Mouse (Mus musculus) MEL (cell line): ENCODE measurements around the gene St6galnac3. TPM values are rescaled to one million over a fixed set of nuclear protein-coding genes. Genes with fewer than 3 reads are reported as not detected.

Experiments used
- DNase-seq: peaks from one replicate; pipeline ENCODE4 v3.0.0; 2011; ENCODE audit warnings: low read depth, low spot score
- H3K27ac ChIP-seq: 2 replicates; pipeline ENCODE4 v1.5.1; 2012; ENCODE audit warnings: low read depth, mild to moderate bottlenecking, control low read depth, low read length, moderate library complexity; ENCODE audit not compliant: control insufficient read depth
- H3K27me3 ChIP-seq, 2 experiments: fragments of 150-350 bp in 1 of 2; sonication (generic) in 1 of 2; 2 replicates each; pipeline ENCODE4 v1.6.1; 2012; ENCODE audit warnings: low read length in 2 of 2, mild to moderate bottlenecking in 2 of 2, improper control_type of control experiment in 1 of 2, moderate library complexity in 1 of 2; ENCODE audit not compliant: insufficient read depth in 2 of 2, control insufficient read depth in 1 of 2
- H3K36me3 ChIP-seq, 2 experiments: 2 replicates each; pipeline ENCODE4 v1.6.1; 2012 to 2014; ENCODE audit warnings: low read length in 2 of 2, improper control_type of control experiment in 1 of 2, inconsistent platforms in 1 of 2, mild to moderate bottlenecking in 1 of 2; ENCODE audit not compliant: insufficient read depth in 2 of 2, control insufficient read depth in 1 of 2
- H3K4me1 ChIP-seq, 2 experiments: fragments of 150-350 bp in 1 of 2; sonication (generic) in 1 of 2; 2 replicates each; pipeline ENCODE4 v1.6.1; 2012; ENCODE audit warnings: low read length in 2 of 2, improper control_type of control experiment in 1 of 2, mild to moderate bottlenecking in 1 of 2; ENCODE audit not compliant: insufficient read depth in 2 of 2, control insufficient read depth in 1 of 2
- H3K4me3 ChIP-seq, 2 experiments: fragments of 150-350 bp in 1 of 2; sonication (generic) in 1 of 2; 2 replicates each; pipeline ENCODE4 v1.5.1; 2012; ENCODE audit warnings: low read depth in 2 of 2, low read length in 2 of 2, mild to moderate bottlenecking in 2 of 2, moderate library complexity in 2 of 2, control low read depth in 1 of 2, improper control_type of control experiment in 1 of 2; ENCODE audit not compliant: control insufficient read depth in 1 of 2, insufficient read depth in 1 of 2
- H3K79me2 ChIP-seq: 2 replicates; pipeline ENCODE4 v1.6.1; 2012; ENCODE audit warnings: mild to moderate bottlenecking, low read length, moderate library complexity; ENCODE audit not compliant: control insufficient read depth, poor library complexity, insufficient read depth
- H3K9ac ChIP-seq: 2 replicates; pipeline ENCODE4 v1.6.1; 2012; ENCODE audit warnings: low read depth, mild to moderate bottlenecking, control low read depth, low read length, moderate library complexity; ENCODE audit not compliant: control insufficient read depth, poor library complexity, severe bottlenecking
- H3K9me3 ChIP-seq: fragments of 150-350 bp; sonication (generic); replicated peaks from 2 replicates; pipeline ENCODE4 v1.6.1; 2012; ENCODE audit warnings: mild to moderate bottlenecking, low read length, improper control_type of control experiment, moderate library complexity; ENCODE audit not compliant: insufficient read depth
- BHLHE40 ChIP-seq: IDR thresholded peaks from 2 replicates; pipeline ENCODE4 v1.6.1; 2012; ENCODE audit warnings: low read depth, mild to moderate bottlenecking, inconsistent platforms, low read length, improper control_type of control experiment, borderline replicate concordance
- CHD1 ChIP-seq: IDR thresholded peaks from 2 replicates; pipeline ENCODE4 v1.6.1; 2012; ENCODE audit warnings: low read depth, mild to moderate bottlenecking, inconsistent platforms, low read length, improper control_type of control experiment
- EP300 ChIP-seq, 2 experiments: IDR thresholded peaks; 2 replicates each; pipeline ENCODE4 v1.6.1; 2011; ENCODE audit warnings: improper control_type of control experiment in 2 of 2, low read length in 2 of 2, low read depth in 1 of 2, mild to moderate bottlenecking in 1 of 2
- ETS1 ChIP-seq: IDR thresholded peaks from 2 replicates; pipeline ENCODE4 v1.6.1; 2012; ENCODE audit warnings: low read depth, mild to moderate bottlenecking, inconsistent platforms, low read length, improper control_type of control experiment, moderate library complexity
- GABPA ChIP-seq: IDR thresholded peaks from 2 replicates; pipeline ENCODE4 v1.6.1; 2012; ENCODE audit warnings: low read depth, mild to moderate bottlenecking, inconsistent platforms, low read length, improper control_type of control experiment, moderate library complexity
- GATA1 ChIP-seq: IDR thresholded peaks from 2 replicates; pipeline ENCODE4 v1.6.1; 2011; ENCODE audit warnings: low read depth, low read length, improper control_type of control experiment
- JUND ChIP-seq: IDR thresholded peaks from 2 replicates; pipeline ENCODE4 v1.6.1; 2011; ENCODE audit warnings: low read depth, mild to moderate bottlenecking, improper control_type of control experiment, low read length
- KAT2A ChIP-seq: conservative IDR thresholded peaks from 2 replicates; pipeline ENCODE4 v1.6.1; 2012; ENCODE audit warnings: low read depth, low read length, improper control_type of control experiment, inconsistent platforms
- MAFK ChIP-seq: IDR thresholded peaks from 2 replicates; pipeline ENCODE4 v1.6.1; 2011; ENCODE audit warnings: low read depth, mild to moderate bottlenecking, low read length, improper control_type of control experiment, borderline replicate concordance
- MXI1 ChIP-seq: IDR thresholded peaks from 2 replicates; pipeline ENCODE4 v1.6.1; 2011; ENCODE audit warnings: mild to moderate bottlenecking, low read depth, low read length, improper control_type of control experiment
- MYB ChIP-seq: IDR thresholded peaks from 2 replicates; pipeline ENCODE4 v1.6.1; 2011; ENCODE audit warnings: mild to moderate bottlenecking, low read depth, low read length, improper control_type of control experiment
- MYC ChIP-seq: IDR thresholded peaks from 2 replicates; pipeline ENCODE4 v1.6.1; 2011; ENCODE audit warnings: low read depth, mild to moderate bottlenecking, low read length, improper control_type of control experiment, moderate library complexity
- NELFE ChIP-seq: IDR thresholded peaks from 2 replicates; pipeline ENCODE4 v1.6.1; 2011; ENCODE audit warnings: low read depth, low read length, improper control_type of control experiment
- NRF1 ChIP-seq: IDR thresholded peaks from 2 replicates; pipeline ENCODE4 v1.6.1; 2014; ENCODE audit warnings: low read depth, mild to moderate bottlenecking, inconsistent platforms, low read length, improper control_type of control experiment, moderate library complexity; ENCODE audit not compliant: poor library complexity, insufficient read depth, severe bottlenecking
- POLR2A ChIP-seq, 2 experiments: IDR thresholded peaks; 2 replicates each; pipeline ENCODE4 v1.6.1; 2011 to 2012; ENCODE audit warnings: low read length in 2 of 2, mild to moderate bottlenecking in 2 of 2, control low read depth in 1 of 2, improper control_type of control experiment in 1 of 2, low read depth in 1 of 2, moderate library complexity in 1 of 2; ENCODE audit not compliant: control insufficient read depth in 1 of 2, insufficient read depth in 1 of 2, poor library complexity in 1 of 2
- POLR2AphosphoS2 ChIP-seq: IDR thresholded peaks from 2 replicates; pipeline ENCODE4 v1.6.1; 2011; ENCODE audit warnings: low read length, improper control_type of control experiment
- POLR2AphosphoS5 ChIP-seq: IDR thresholded peaks from 2 replicates; pipeline ENCODE4 v1.6.1; 2012; ENCODE audit warnings: low read depth, borderline replicate concordance, mild to moderate bottlenecking, inconsistent platforms, low read length, moderate library complexity, mixed read lengths
- RCOR1 ChIP-seq: IDR thresholded peaks from 2 replicates; pipeline ENCODE4 v1.6.1; 2012; ENCODE audit warnings: low read depth, mild to moderate bottlenecking, inconsistent platforms, low read length, improper control_type of control experiment
- SIN3A ChIP-seq: IDR thresholded peaks from 2 replicates; pipeline ENCODE4 v1.6.1; 2012; ENCODE audit warnings: low read length, improper control_type of control experiment, inconsistent platforms
- SMC3 ChIP-seq: IDR thresholded peaks from 2 replicates; pipeline ENCODE4 v1.6.1; 2011; ENCODE audit warnings: low read depth, low read length, improper control_type of control experiment
- TBP ChIP-seq: IDR thresholded peaks from 2 replicates; pipeline ENCODE4 v1.8.0; 2011; ENCODE audit warnings: low read depth, low read length, improper control_type of control experiment
- TCF12 ChIP-seq: IDR thresholded peaks from 2 replicates; pipeline ENCODE4 v1.6.1; 2014; ENCODE audit warnings: low read depth, mild to moderate bottlenecking, inconsistent platforms, low read length, improper control_type of control experiment, moderate library complexity
- USF1 ChIP-seq: IDR thresholded peaks from 2 replicates; pipeline ENCODE4 v1.6.1; 2014; ENCODE audit warnings: low read depth, mild to moderate bottlenecking, inconsistent platforms, low read length, improper control_type of control experiment, moderate library complexity
- USF2 ChIP-seq, 2 experiments: IDR thresholded peaks; 2 replicates each; pipeline ENCODE4 v1.6.1; 2011 to 2012; ENCODE audit warnings: improper control_type of control experiment in 2 of 2, low read length in 2 of 2, borderline replicate concordance in 1 of 2, inconsistent platforms in 1 of 2, low read depth in 1 of 2, mild to moderate bottlenecking in 1 of 2; ENCODE audit not compliant: insufficient read depth in 1 of 2
- ZC3H11A ChIP-seq: IDR thresholded peaks from 2 replicates; pipeline ENCODE4 v1.6.1; 2012; ENCODE audit warnings: low read depth, mild to moderate bottlenecking, inconsistent platforms, low read length, improper control_type of control experiment
- ZMIZ1 ChIP-seq: IDR thresholded peaks from 2 replicates; pipeline ENCODE4 v1.6.1; 2012; ENCODE audit warnings: low read depth, mild to moderate bottlenecking, inconsistent platforms, low read length, improper control_type of control experiment, moderate library complexity
- ZNF384 ChIP-seq: IDR thresholded peaks from 2 replicates; pipeline ENCODE4 v1.6.1; 2012; ENCODE audit warnings: low read depth, mild to moderate bottlenecking, inconsistent platforms, low read length, improper control_type of control experiment
- polyA plus RNA-seq, 2 experiments: library from polyadenylated mRNA; stranded (reverse) in 1 of 2; unstranded in 1 of 2; fragments of >175 nt in 1 of 2; fragments of >200 nt in 1 of 2; gene quantifications; 2 replicates each; pipeline versions ENCODE4 v1.2.1 to v1.2.4; 2012; ENCODE audit warnings: low replicate concordance in 2 of 2, low read depth in 1 of 2; ENCODE audit not compliant: insufficient read length in 2 of 2, insufficient read depth in 1 of 2, missing spikeins in 1 of 2
- total RNA-seq: library from RNA; depleted of rRNA; stranded (reverse); fragments of 300-350 nt; gene quantifications from 2 replicates; pipeline ENCODE4 v1.2.3, GENCODE M21; 2012

St6galnac3 gene
- total and polyA plus RNA-seq, 3 experiments = 7.8 to 11.4 TPM; not detected in 1

DNA sequence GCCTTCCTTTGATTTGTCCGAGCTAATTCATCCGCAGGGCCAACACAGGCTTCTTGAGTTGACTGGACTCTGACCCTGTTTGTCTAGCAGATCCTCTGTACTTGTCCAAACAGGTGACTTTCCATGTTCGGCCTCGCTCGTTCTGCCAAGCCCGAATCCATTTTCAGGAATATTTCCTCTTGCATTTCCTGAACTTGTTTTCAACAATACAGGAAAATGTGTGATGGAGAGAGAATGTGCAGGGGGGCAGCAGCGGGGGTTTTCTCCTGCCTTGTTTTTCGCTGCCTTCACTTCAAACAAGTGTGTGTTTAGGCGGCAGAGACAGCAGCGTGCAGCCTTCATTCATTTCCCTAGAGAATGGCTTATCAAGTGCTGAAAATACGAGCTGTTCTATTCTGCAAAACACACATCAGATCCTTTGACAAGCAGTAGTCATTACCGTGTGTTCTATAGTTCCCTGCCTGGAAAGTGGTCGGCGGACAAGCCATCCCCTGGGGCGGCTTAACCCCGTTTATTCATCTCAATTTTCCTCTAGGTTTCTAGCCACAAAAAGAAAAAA, 448.1 kb downstream of the St6galnac3 start:
- H3K79me2 ChIP-seq = no peaks in the 10 kb centered on the region
- no peak overlapping the region for H3K9ac ChIP-seq
- H3K36me3 ChIP-seq = peaks cover 0 to 16% of the 10 kb centered on the region in 2 experiments; a peak in 2 of 4 replicates
- H3K4me1 ChIP-seq = peaks cover 5 to 18% of the 10 kb centered on the region in 2 experiments
- H3K4me3 ChIP-seq = no peak overlapping the region
- no peak for TF ChIP-seq ETS1
- no peak for TF ChIP-seq GATA1
- no peak for TF ChIP-seq POLR2A (IDR thresholded peaks at IDR 0.05; ENCODE audit: control insufficient read depth in 1 of 2, insufficient read depth in 1 of 2, low read depth in 1 of 2, low read length in 2 of 2, poor library complexity in 1 of 2)
- no peak for TF ChIP-seq KAT2A
- TF ChIP-seq TBP = no peak
- TF ChIP-seq NELFE = no peak
- no peak for TF ChIP-seq MYB
- no peak for DNase-seq
- H3K9me3 ChIP-seq = no peaks in the 10 kb centered on the region
- H3K27me3 ChIP-seq = no peaks in the 10 kb centered on the region
- H3K27ac ChIP-seq = no peak overlapping the region

- peak; percentile 40 for DNase-seq
Observed at GRCm38 (mm10) chr3:153276101-153276829, 448.7 kb downstream of the St6galnac3 start.

DNA sequence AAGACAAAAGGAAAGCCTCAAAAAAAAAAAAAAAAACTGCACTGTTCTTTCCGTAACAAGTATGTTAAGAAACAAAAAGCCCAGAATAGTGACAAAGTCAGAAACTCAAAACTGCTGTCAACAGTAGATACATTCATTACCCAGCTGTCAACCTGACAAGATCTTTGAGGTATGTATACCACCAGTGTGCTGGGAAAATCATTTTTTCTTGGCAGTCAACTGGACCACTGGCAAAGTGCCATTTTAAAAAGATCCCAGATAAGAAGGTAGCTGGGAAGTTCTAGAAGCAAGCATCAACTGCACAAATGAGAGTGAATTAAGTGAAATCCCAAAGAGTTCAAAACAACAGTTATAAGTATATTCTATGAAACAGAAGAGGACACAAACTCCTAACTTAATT, 452.7 kb downstream of the St6galnac3 start:
- no peaks in the 10 kb centered on the region for H3K9me3 ChIP-seq
- H3K9ac ChIP-seq = no peak overlapping the region
- no peaks in the 10 kb centered on the region for H3K79me2 ChIP-seq
- DNase-seq = peak; percentile 58
- peaks cover 0 to 7% of the 10 kb centered on the region in 2 experiments; a peak in 2 of 4 replicates for H3K36me3 ChIP-seq
- no peak overlapping the region for H3K4me3 ChIP-seq
- TF ChIP-seq GATA1 (peak; percentile 79), MXI1 (peak; percentile 31; the same call in 1 of the 2 replicates), SIN3A (peak; percentile 35; the same call in 1 of the 2 replicates), TCF12 (no peak), NRF1 (no peak), ZNF384 (0 out of 2 replicates have a peak, but pooled peaks have one; percentile 18), RCOR1 (peak; percentile 61), ETS1 (peak; percentile 92), CHD1 (no peak), USF1 (no peak), POLR2AphosphoS2 (no peak), EP300 (IDR thresholded peaks at IDR 0.05; ENCODE audit: low read depth in 1 of 2, low read length in 2 of 2) (peak in 1 of 2 experiments; percentile 46; a peak in 2 of 4 replicates), ZMIZ1 (no peak), SMC3 (no peak), TBP (no peak)
- H3K27ac ChIP-seq = no peak overlapping the region
- no peaks in the 10 kb centered on the region for H3K27me3 ChIP-seq
- peaks cover 0 to 11% of the 10 kb centered on the region in 2 experiments; a peak in 2 of 4 replicates for H3K4me1 ChIP-seq

More at GRCm38 (mm10) chr3:153276101-153276829, 448.7 kb downstream of the St6galnac3 start:
- TF ChIP-seq USF2 (IDR thresholded peaks at IDR 0.05; ENCODE audit: borderline replicate concordance in 1 of 2, insufficient read depth in 1 of 2, low read depth in 1 of 2, low read length in 2 of 2) = no peak
- no peak for TF ChIP-seq BHLHE40
- TF ChIP-seq ZC3H11A = no peak
- no peak for TF ChIP-seq MAFK
- TF ChIP-seq NRF1 = no peak
- TF ChIP-seq GABPA = no peak
- TF ChIP-seq POLR2AphosphoS5 = no peak
- TF ChIP-seq JUND = no peak
- no peak for TF ChIP-seq CHD1
- no peak for TF ChIP-seq KAT2A
- no peak for TF ChIP-seq MYC
- Histone ChIP-seq H3K4me3 (no peak overlapping the region), H3K9me3 (no peaks in the 10 kb centered on the region), H3K4me1 (peaks cover 5 to 22% of the 10 kb centered on the region in 2 experiments), H3K36me3 (peaks cover 0 to 16% of the 10 kb centered on the region in 2 experiments; a peak in 2 of 4 replicates), H3K9ac (no peak overlapping the region), H3K27me3 (no peaks in the 10 kb centered on the region), H3K27ac (no peak overlapping the region), H3K79me2 (no peaks in the 10 kb centered on the region)
